Mouse (Mus musculus) induced T-regulatory cell, adult 2 months (primary cell): ENCODE results near the gene Zfp454.

Source experiments
- DNase-seq: peaks from one replicate; pipeline ENCODE4 v3.0.0-alpha.2; 2012; ENCODE audit warnings: low read depth

Gene Zfp454

DNA sequence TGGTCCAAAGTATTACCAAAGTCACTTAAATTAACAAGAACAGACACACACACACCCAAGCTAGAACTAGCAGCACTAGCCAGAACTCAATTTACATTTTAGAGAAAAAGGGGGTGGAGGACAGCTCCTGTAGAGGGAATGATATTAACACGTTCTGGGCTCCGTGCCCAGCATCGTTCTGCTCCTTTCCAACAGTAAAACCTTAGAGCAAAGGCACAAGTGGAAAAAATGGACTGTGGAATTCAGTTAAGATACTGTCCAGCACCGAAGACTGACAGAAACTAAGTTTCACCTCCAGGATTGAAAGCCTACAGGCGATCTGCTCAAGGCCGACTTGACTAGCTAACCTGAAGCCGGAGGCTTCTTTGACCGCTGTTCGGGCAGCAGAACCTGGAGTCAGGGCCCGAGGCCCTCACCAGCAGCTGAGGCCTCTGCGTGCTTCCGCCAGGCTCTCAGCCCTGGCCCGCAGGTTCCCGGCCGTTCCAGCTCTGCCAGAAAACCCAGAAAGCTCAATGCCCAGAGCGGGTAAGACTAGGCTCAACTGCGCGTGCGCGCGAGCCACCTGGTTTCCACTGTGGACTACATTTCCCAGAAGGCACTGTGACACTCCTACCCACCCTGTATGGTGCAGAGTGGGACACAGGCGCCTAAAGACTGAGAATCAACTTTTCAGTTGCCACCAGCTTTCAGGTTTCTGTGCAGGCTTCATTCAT is 46.3 kb downstream of the Zfp454 start, which contains the start of gene Zfp879:
TSS of gene Zfp879 (minus strand) at position 530 of the 713 bp plus-strand sequence.
- DNase-seq = peak; percentile 78

GRCm38 (mm10) chr11:50835727-50836126 is 51.7 kb downstream of the Zfp454 start:
- peak; percentile 61 for DNase-seq

GRCm38 (mm10) chr11:50827010-50827953 is 60.2 kb downstream of the Zfp454 start, which contains the start of gene Zfp354c:
Zfp354c (minus strand) TSS chr11:50827724.
- DNase-seq = peak; percentile 77

GRCm38 (mm10) chr11:50826214-50826613 is 61.2 kb downstream of the Zfp454 start:
- no peak for DNase-seq
